Mouse (Mus musculus) mature B cell (primary cell): ENCODE measurements around the gene 4931429L15Rik.
"Not testable (repeated sequence)": the region's sequence is repeated elsewhere in the genome, so short reads cannot be mapped to it uniquely, and the experiment has no call there.

Source experiments
- in situ Hi-C: fragments of 300-500 bp; cut with MboI; formaldehyde crosslinking; loops from 2 replicates; pipeline ENCODE4 v1.14.3; 2019

The 4931429L15Rik gene

GRCm38 (mm10) chr9:46319886-46320285 lies at the start of gene 4931429L15Rik:
Gene 4931429L15Rik, minus strand, starts transcription at chr9:46319986.
- in situ Hi-C loops = not testable (repeated sequence)

- in situ Hi-C loops = no loop called here
These were observed 42.7 kb upstream of the 4931429L15Rik start for GRCm38 (mm10) chr9:46362459-46362858.

GRCm38 (mm10) chr9:46361461-46362111 lies 41.8 kb upstream of the 4931429L15Rik start:
- in situ Hi-C loops = no loop called here

GRCm38 (mm10) chr9:46353992-46354391 lies 34.2 kb upstream of the 4931429L15Rik start:
- in situ Hi-C loops = no loop called here

GRCm38 (mm10) chr9:46353330-46353724 lies 33.5 kb upstream of the 4931429L15Rik start:
- in situ Hi-C loops = no loop called here

DNA sequence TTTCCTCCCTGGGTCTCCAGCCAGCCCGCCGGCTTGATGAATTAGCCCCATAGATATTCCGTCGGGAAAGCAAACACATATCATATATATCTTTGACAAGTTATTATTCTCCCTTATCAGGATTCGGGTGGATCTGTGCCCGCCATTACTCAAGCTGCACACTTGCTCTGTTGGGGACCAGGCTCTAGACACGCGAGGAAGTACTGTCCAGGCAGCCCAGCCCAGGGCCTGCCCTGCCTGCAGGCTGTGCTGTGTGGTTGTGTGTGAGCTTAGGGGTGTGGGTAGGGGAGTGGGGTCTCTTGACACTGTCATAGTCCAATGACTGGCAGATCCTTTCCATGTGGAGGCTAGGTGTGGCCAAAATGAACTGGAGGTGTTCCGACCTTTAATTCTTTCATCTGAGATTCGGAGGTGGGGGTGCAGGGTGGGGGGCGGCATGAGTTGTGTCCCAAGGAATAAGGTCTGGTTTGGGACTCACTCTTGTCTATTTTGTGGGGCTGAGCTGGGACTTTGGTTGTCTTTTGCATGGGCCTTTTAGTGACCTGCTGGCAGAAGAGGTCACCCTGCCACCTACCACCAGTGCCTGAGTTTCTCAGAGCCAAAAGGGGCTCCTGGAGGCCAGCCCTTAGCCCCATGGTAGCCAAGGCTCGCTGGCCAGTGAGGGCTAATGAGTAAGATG lies 33.0 kb upstream of the 4931429L15Rik start:
- in situ Hi-C loops = no loop called here

DNA sequence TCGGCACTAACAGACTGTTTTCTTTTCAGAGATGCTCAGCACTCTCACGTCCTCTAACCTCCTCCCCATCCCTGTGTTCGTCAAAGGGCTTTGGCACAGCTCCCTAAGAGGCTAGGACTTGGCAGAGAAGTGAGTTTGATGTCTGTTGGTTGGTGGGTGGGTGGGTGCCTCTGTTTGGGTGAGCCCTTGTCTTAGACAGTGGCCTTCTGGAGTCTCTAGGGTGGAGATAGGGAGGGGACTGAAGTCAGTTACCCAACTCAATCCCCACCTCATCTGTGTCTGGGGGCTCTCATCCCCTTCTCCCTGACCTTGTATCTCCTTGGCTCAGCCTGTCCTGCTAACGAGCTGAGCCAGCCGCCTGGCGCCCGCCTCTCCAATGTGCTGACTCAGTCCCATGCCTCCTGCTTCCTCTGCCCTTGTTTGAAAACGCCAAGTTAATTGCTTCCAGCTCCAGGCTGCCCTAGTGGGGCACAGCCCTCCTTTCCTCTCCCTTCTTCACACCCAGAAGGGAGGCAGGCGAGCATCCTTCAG lies 30.7 kb upstream of the 4931429L15Rik start:
- in situ Hi-C loops = no loop called here

GRCm38 (mm10) chr9:46345887-46346665 lies 26.3 kb upstream of the 4931429L15Rik start:
- in situ Hi-C loops = no loop called here

DNA sequence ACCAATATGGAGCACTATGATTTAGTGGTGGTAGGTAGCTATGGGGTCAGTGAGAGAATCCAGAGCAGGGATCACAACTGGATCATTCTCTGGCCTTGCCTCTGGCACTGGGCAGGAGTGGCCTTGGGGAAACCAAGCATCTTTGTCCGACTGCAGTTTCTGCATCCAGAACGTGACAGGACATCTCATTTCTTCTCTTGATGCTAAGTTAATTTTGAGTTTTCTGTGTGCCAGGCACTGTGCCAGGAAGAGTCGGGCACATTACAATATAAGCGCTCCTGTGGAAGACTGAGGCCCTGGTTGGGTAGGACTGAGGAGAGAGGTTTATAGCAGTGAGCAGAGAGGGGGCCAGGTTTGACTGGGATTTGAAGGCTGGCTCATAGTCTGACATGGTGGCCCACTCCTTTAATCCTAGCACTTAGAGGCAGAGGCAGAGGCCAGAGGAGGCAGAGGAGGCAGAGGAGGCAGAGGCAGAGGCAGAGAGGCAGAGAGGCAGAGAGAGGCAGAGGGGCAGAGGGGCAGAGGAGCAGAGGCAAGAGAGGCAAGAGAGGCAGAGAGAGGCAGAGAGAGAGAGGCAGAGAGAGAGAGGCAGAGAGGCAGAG lies 19.4 kb upstream of the 4931429L15Rik start:
- in situ Hi-C loops = no loop called here

DNA sequence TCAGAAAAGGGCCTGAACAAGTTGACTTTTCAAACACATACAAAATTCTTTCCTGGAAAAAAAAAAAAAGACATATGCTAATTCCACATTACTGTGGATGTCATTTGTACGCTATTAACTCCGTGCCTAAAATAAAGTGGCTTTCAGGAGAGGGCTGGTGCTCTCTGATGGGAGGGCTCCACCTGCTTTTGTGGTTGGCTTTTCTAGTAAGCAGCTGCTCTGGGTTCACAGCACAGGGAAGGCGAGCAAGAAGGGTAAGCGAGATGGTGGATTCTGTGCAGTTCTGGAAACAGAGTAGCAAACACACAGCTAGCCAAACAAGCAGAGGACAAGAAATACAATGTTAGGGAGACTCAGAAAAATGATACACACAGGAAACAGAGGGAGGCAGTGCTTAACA lies 18.6 kb upstream of the 4931429L15Rik start:
- in situ Hi-C loops = no loop called here

GRCm38 (mm10) chr9:46337852-46338291 lies 18.1 kb upstream of the 4931429L15Rik start:
- in situ Hi-C loops = no loop called here

DNA sequence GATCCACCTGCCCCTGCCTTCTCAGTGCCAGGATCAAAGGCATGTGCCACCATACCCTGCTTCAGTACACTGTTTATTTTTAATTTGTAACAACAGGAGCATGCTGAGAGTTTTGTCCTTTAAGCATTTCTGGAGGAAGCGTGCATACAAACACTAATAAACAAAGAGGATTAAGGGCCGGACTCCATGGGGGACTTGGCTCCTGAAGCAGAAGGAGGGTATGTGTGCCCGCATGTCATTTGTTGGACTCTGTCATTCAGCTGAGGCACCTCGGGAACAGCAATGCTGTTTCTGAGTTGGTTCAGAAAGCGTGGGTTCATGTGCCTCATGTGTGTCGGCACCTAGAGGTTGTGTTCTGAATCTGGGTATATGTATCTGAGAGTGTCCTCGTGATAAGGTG lies 17.5 kb upstream of the 4931429L15Rik start:
- in situ Hi-C loops = no loop called here

DNA sequence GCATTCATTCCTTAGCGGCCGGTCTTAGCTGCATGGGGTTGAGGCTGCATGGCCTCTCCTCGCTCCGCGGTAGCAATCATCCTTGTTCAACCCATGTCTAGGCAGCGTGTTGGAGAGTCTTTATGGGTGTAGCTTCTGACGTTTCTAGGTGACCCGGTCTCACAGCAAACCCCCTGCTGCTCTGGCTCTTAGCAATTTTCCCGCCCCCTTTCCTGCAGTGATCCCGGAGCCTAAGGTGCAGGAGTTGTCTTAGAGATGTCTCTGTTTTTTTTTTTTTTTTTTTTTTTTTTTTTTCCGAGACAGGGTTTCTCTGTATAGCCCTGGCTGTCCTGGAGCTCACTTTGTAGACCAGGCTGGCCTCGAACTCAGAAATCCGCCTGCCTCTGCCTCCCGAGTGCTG lies 16.5 kb upstream of the 4931429L15Rik start:
- in situ Hi-C loops = not testable (repeated sequence)

DNA sequence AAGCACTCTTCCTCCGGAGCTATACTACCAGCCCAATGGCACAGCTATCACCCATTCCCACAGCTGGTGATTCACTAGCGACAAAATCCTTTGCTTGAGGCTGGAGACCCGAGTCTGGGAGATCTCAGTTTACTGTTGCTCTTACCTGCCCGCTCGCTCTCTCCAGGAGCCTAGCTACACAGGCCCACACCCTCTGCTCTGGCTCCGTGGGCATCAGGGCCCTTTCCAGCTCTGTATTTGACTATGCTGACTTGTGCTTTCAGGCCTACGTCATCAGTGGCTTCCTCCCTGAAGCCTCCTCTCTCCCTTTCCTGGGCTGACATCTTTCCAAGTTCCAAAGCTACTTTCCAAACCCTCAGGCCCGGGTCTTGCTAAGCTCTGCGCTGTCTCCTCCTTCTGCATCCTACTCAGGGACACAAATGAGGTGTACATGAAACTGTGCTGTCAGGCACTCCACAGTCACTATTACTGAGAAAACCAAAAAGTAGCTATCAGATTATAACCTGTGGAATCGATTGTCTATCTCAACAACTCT lies 15.7 kb upstream of the 4931429L15Rik start:
- in situ Hi-C loops = no loop called here

- in situ Hi-C loops = no loop called here
These were observed 14.8 kb upstream of the 4931429L15Rik start for GRCm38 (mm10) chr9:46334471-46335025.

- in situ Hi-C loops = no loop called here
These were observed 11.5 kb upstream of the 4931429L15Rik start for GRCm38 (mm10) chr9:46331301-46331700.

GRCm38 (mm10) chr9:46330586-46330895 lies 10.8 kb upstream of the 4931429L15Rik start:
- in situ Hi-C loops = no loop called here

DNA sequence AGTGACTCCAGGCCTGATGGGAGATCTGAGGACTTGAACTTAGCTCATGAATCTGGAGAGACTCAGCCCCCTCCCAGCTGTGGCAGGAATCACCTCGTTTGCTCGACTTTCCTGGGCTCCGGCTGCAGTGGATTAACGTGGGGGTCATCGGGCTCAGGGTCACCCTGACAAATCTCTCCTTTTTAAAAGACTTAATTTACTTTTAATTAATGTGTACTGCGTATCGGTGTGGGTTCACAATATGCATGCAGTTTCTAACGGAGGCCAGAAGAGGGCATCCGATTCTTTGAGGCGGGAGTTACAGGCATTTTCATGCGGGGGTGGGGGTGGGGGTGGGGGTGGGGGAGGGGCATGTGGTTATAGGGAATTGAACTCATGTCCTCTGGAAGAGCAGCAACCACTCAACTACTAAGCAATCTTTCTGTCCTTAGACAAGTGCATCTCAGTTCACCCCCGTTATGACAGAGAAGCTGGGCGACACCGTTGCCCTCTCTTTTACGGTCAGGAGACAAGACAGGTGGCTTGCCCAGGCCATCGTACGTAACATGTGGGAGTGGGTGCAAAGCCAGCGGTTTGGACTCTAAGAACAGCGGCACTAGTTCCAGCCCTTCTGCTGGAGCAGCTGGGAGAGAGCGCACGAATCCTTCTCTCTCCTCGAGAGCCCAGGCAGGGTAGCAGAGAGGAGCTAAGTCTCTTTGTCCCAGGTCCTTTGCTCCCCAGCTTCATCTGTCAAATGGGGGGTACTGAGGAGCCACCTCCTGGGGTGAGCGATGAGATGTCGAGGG lies 10.2 kb upstream of the 4931429L15Rik start:
- in situ Hi-C loops = no loop called here

DNA sequence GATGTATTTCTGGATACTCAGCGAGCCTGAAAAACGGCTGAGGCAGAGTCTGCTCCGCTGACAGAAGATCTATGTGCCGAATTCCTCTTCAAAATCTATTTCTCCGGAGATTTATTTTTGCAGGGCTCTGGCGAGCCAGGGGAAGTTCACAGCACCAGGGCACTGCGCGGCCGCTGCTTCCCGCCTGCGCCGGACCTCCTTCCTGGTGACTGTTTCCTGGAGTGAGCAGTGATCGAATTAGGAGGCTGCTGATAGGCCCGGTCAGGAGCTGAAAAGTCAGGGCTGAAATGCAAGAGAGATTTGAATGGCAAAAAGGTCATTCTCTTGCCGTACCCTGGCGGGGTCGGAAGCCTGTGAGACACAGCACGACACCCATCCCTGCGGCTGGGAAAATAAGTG lies 9.5 kb upstream of the 4931429L15Rik start:
- in situ Hi-C loops = no loop called here

DNA sequence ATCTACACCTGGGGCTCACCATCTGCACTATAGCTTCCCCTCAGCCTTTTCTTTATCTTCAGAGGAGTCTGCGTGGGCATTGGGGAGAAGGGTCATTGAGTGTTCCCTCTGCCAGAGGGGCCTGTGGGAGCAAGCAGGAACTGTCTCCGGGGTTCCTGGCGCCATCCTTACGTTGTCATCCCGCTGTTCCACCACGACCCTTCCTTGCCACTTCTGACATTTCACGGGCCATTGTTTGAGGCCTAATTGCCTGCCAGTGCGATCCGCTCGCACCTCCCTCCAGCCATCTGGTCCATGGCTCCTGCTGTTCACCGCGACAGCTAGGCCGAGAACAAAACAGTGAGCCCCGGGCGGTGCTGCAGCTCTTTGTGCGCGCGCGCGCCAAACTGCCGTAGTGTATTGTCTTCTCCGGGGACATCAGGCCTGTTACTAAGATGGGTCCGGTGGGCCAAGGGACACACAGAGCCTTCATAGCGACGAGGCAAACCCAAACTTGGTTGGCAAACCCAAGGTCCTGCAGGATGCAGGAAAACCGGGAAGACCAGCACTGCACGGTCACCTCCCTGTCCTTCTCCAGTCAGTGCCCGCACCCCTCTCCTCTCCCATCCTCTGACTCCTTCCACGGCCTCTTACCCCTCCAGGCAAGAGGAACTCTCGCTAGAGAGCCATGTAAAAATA lies 8.9 kb upstream of the 4931429L15Rik start:
- in situ Hi-C loops = no loop called here
